Mouse (Mus musculus) stomach, postnatal 0 days (tissue): ENCODE measurements around the gene Slc25a3. TPM values are rescaled to one million over a fixed set of nuclear protein-coding genes. Genes with fewer than 3 reads are reported as not detected.

Experiments used
- ATAC-seq: fragments of 200-750 bp; cut with Nextera tagmentation; 2 replicates; pipeline ENCODE4 v1.8.0; 2017; ENCODE audit not compliant: low FRiP score, low TSS enrichment
- DNase-seq: peaks from one replicate; pipeline ENCODE4 v3.0.0-alpha.2; 2016; ENCODE audit warnings: low spot score
- H3K27ac ChIP-seq: fragments of 300-500 bp; sonication (generic); replicated peaks from 2 replicates; pipeline ENCODE4 v1.5.1; 2014; ENCODE audit warnings: mild to moderate bottlenecking, control low read depth
- H3K27me3 ChIP-seq: fragments of 300-500 bp; sonication (generic); 2 replicates; pipeline ENCODE4 v1.6.1; 2014; ENCODE audit warnings: low read length; ENCODE audit not compliant: control insufficient read depth, insufficient read depth
- H3K36me3 ChIP-seq: fragments of 300-500 bp; sonication (generic); 2 replicates; pipeline ENCODE4 v1.6.1; 2014; ENCODE audit warnings: low read length, mixed read lengths; ENCODE audit not compliant: control insufficient read depth, insufficient read depth
- H3K4me1 ChIP-seq: fragments of 300-500 bp; sonication (generic); replicated peaks from 2 replicates; pipeline ENCODE4 v1.6.1; 2014; ENCODE audit warnings: antibody characterized with exemption; ENCODE audit not compliant: control insufficient read depth, insufficient read depth
- H3K4me2 ChIP-seq: fragments of 300-500 bp; sonication (generic); replicated peaks from 2 replicates; pipeline ENCODE4 v1.6.1; 2014; ENCODE audit warnings: low read depth, mild to moderate bottlenecking, control low read depth, moderate library complexity
- H3K4me3 ChIP-seq: fragments of 300-500 bp; sonication (generic); 2 replicates; pipeline ENCODE4 v1.5.1; 2014; ENCODE audit warnings: low read depth, low read length, control low read depth
- H3K9ac ChIP-seq: fragments of 300-500 bp; sonication (generic); 2 replicates; pipeline ENCODE4 v1.6.1; 2014; ENCODE audit warnings: mild to moderate bottlenecking, low read length, control low read depth, mixed read lengths
- H3K9me3 ChIP-seq: fragments of 300-500 bp; sonication (generic); 2 replicates; pipeline ENCODE4 v1.6.1; 2016; ENCODE audit warnings: low read length; ENCODE audit not compliant: control insufficient read depth
- CTCF ChIP-seq: IDR thresholded peaks from 2 replicates; pipeline ENCODE4 v1.5.1; 2016; ENCODE audit warnings: antibody characterized with exemption, low read depth, mild to moderate bottlenecking, moderate library complexity
- EP300 ChIP-seq: optimal IDR thresholded peaks from 2 replicates; pipeline ENCODE3; 2016; ENCODE audit warnings: antibody characterized with exemption
- WGBS: fragments of 180-500 bp; shearing (Covaris S2); extraction: QIAGEN DNeasy Blood & Tissue Kit; methylation state at CpG from one replicate; pipeline ENCODE4 v1.1.7; 2014; 5-methylcytosine and 5-hydroxymethylcytosine counted together
- polyA plus RNA-seq: library from polyadenylated mRNA; unstranded; fragments of >200 nt; fragmentation: Nextera tagmentation; extraction: Ambion mirVana; gene quantifications from 2 replicates; pipeline ENCODE4 v1.2.1, GENCODE M21; 2015

Gene Slc25a3
- polyA plus RNA-seq, 1 experiment from 2014 or later, result 523 TPM

DNA sequence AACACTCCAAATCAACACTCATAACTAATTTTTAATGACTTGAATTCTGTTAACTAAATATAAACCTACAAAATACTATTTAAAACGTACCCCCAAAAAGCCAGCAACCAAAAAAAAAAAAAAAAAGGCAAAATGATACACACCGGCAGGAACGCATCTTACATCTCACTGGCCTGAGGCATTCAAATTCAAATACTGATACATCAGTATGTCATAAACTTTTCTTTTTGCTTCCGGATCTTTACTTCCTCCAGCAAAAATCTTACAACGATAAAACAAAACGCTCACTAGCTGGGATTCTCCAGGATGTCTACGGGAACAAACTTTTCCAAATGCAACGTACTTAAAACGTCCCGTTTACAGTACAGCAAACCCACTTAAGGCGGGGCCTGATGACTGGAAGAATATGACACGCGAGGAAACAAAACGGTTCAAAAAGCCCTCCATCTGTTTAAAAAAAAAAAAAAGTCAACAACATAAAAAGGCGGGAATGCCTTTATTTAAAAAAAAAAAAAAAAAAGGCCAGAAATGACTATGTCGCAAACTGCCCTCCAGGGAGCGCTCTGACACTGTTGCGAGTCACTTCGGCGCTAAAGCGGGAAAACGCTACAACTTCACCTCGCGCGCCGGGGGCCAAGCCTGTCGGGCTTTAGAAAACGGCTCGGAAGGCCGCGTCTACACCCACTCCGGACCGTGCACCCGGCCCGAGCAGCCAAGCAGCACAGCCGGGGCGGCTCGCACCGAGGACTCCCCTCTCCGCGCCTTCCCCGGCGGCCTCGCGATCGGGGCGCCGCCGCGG, 46.5 kb upstream of the Slc25a3 start:
- ATAC-seq, result peak; percentile 63
- H3K36me3 ChIP-seq, result 0 out of 2 replicates have a peak, but pooled peaks cover 1% of the 10 kb centered on the region
- H3K4me3 ChIP-seq, result peak overlapping the region; percentile 99
- peak; percentile 89 for DNase-seq
- H3K4me2 ChIP-seq, result peak overlapping the region; percentile 44
- no peaks in the 10 kb centered on the region for H3K9me3 ChIP-seq
- peak overlapping the region; percentile 99 for H3K27ac ChIP-seq
- peak overlapping the region; percentile 98 for H3K9ac ChIP-seq
- H3K4me1 ChIP-seq, result no peaks in the 10 kb centered on the region
- WGBS, result under 1% methylated on average over 44 of the region's 50 CpGs
- no peaks in the 10 kb centered on the region for H3K27me3 ChIP-seq
- peak; percentile 69 for TF ChIP-seq EP300
- TF ChIP-seq CTCF, result peak; percentile 87

DNA sequence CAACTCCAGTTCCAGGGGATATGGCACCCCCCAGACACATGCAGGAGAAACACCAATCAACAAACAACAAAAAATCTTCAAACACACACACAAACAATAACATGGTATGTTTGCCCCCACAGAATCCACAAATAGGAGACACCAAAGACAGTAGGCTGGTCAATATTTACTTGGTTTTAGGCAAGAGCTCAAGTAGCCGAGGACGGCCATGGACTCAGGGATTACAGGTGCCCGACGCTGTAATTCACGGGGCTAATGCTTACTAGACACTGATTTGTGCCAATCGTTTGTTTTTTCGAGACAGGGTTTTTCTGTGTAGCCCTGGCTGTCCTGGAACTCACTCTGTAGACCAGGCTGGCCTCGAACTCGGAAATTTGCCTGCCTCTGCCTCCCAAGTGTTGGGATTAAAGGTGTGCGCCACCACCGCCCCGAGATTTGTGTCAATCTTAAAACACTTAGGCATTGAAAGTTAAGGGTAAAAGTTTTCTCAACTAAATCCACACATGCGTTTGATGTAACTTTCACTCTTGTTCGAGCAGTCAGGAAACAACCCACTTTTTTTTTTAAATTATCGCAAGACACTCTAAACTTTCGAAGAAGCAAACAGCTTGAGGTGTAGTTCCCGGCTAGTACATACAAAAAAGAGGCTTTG, 45.7 kb upstream of the Slc25a3 start:
- Histone ChIP-seq H3K9me3 (no peaks in the 10 kb centered on the region), H3K27me3 (no peaks in the 10 kb centered on the region), H3K36me3 (0 out of 2 replicates have a peak, but pooled peaks cover 3% of the 10 kb centered on the region), H3K4me1 (no peaks in the 10 kb centered on the region), H3K4me2 (peak overlapping the region; percentile 44), H3K4me3 (peak overlapping the region; percentile 99), H3K27ac (no peak overlapping the region), H3K9ac (0 out of 2 replicates have a peak overlapping the region, but pooled peaks have one; percentile 1)
- 14% methylated on average over 17 of the region's 17 CpGs for WGBS
- ATAC-seq (no peak), DNase-seq (no peak)
- TF ChIP-seq CTCF, result no peak
- no peak for TF ChIP-seq EP300

DNA sequence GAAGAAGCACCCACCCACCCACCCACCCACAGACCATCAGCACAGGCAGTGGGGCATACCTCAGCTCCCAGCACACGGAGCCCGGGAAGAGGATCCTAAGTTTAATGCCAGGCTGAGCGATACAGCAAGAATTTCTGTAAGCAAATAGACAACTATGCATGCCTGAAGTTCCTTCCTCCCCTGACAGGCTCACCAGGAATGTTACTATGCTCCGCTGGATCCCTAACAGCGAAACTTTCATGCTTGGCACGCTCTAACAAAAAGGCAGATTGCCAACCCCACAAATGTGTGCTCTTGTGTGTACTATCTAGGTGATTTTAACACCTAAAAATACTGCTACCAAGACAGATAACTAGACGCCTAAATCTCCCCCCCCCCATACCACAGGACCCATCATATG, 43.5 kb upstream of the Slc25a3 start:
- Histone ChIP-seq H3K9ac (no peak overlapping the region; the same call in 1 of the 2 replicates), H3K9me3 (no peaks in the 10 kb centered on the region), H3K4me2 (peak overlapping the region; percentile 35), H3K4me3 (peak overlapping the region; percentile 19; the same call in 1 of the 2 replicates), H3K36me3 (peaks cover 14% of the 10 kb centered on the region), H3K27me3 (no peaks in the 10 kb centered on the region), H3K4me1 (no peaks in the 10 kb centered on the region), H3K27ac (peak overlapping the region; percentile 18; the same call in 1 of the 2 replicates)
- 18% methylated on average over 7 of the region's 7 CpGs for WGBS
- TF ChIP-seq CTCF (no peak), EP300 (no peak)
- ATAC-seq (no peak), DNase-seq (no peak)

DNA sequence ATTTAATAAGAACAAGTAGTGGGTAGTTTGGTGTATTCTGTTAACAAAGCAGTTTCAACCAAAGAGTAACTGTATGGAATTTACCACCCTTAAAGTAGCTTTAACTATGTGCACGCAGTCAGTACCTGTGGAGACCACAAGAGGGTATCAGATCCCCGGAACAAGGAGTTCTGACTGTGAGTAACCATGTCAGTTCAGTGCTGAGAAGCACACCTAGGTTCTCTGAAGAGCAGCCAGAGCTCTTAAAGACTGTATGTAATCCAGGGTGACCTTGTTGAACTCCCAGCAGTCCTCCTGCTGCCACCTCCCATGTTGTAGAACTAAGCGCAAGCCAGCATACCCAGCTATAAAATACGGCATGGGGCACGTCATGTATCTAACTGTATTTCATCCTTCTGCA, 43.0 kb upstream of the Slc25a3 start:
- ATAC-seq (0 out of 2 replicates have a peak, but pooled peaks have one; percentile 16), DNase-seq (peak; percentile 70)
- Histone ChIP-seq H3K27me3 (no peaks in the 10 kb centered on the region), H3K9ac (no peak overlapping the region), H3K9me3 (no peaks in the 10 kb centered on the region), H3K27ac (no peak overlapping the region), H3K4me2 (peak overlapping the region; percentile 35; the same call in 1 of the 2 replicates), H3K4me1 (no peaks in the 10 kb centered on the region), H3K36me3 (peaks cover 15% of the 10 kb centered on the region), H3K4me3 (no peak overlapping the region)
- WGBS, result 36% methylated on average over 5 of the region's 5 CpGs
- TF ChIP-seq EP300 (no peak), CTCF (peak; percentile 83)

DNA sequence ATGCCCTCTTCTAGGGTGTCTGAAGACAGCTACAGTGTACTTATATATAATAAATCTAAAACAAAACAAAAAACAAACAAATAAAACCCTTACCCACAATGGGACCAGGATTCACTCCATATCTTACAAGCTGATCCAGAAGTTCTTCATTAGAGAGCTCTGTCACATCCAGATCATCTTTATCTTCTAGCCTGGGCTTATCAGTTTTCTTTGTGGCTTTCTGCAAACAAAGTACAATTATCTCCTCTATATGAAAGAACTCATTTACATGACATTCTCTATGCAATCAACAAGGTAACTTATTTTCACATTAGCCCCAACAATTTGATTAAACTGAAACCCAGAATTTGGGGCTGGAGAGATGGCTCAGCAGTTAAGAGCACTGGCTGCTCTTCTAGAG, 42.0 kb upstream of the Slc25a3 start:
- no peak for TF ChIP-seq EP300
- TF ChIP-seq CTCF, result no peak
- H3K4me1 ChIP-seq, result no peaks in the 10 kb centered on the region
- H3K4me2 ChIP-seq, result no peak overlapping the region
- peaks cover 20% of the 10 kb centered on the region for H3K36me3 ChIP-seq
- H3K9ac ChIP-seq, result no peak overlapping the region
- no peak overlapping the region for H3K27ac ChIP-seq
- DNase-seq, result no peak
- no peaks in the 10 kb centered on the region for H3K27me3 ChIP-seq
- H3K9me3 ChIP-seq, result no peaks in the 10 kb centered on the region
- no peak overlapping the region for H3K4me3 ChIP-seq
- no peak for ATAC-seq

DNA sequence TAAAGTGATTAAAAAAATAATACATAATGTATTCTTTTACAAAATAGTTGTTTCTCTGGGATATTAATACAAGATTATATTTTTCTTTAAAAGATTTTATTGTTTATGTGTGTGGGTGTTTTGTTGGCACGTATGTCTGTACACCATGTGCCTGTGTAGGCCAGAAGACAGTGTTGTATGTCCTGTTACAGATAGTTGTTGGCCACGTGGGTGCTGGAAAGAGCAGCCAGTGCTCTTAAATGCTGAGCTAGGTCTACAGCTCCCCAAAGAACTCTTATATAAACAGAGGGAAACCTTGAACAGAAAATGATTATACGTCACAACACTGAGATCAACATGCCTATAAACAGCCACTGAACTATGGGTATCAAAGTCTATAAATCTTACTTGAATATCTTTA, 40.6 kb upstream of the Slc25a3 start:
- no peak for TF ChIP-seq CTCF
- no peak for TF ChIP-seq EP300
- peaks cover 20% of the 10 kb centered on the region for H3K36me3 ChIP-seq
- no peaks in the 10 kb centered on the region for H3K4me1 ChIP-seq
- ATAC-seq (no peak), DNase-seq (no peak)
- H3K27me3 ChIP-seq, result no peaks in the 10 kb centered on the region
- H3K4me3 ChIP-seq, result no peak overlapping the region
- no peak overlapping the region for H3K4me2 ChIP-seq
- H3K27ac ChIP-seq, result no peak overlapping the region
- no peak overlapping the region for H3K9ac ChIP-seq
- 69% methylated on average over 3 of the region's 3 CpGs for WGBS
- H3K9me3 ChIP-seq, result no peaks in the 10 kb centered on the region
